Mouse (Mus musculus) MEL (cell line): Measurements from ENCODE around the gene Slco1a1.

ENCODE experiments used
- CTCF ChIP-seq, 3 experiments: IDR thresholded peaks in 2 of 3; conservative IDR thresholded peaks in 1 of 3; 2 replicates each; pipeline ENCODE4 v1.5.1; 2011 to 2012; ENCODE audit warnings: low read length in 3 of 3, low read depth in 2 of 3, mild to moderate bottlenecking in 2 of 3, improper control_type of control experiment in 1 of 3, inconsistent platforms in 1 of 3, mixed read lengths in 1 of 3, moderate library complexity in 1 of 3; ENCODE audit not compliant: control insufficient read depth in 1 of 3, insufficient read depth in 1 of 3, poor library complexity in 1 of 3, severe bottlenecking in 1 of 3
- E2F4 ChIP-seq: IDR thresholded peaks from 2 replicates; pipeline ENCODE4 v1.6.1; 2011; ENCODE audit warnings: low read depth, low read length, improper control_type of control experiment, borderline replicate concordance
- ELF1 ChIP-seq: IDR thresholded peaks from 2 replicates; pipeline ENCODE4 v1.6.1; 2014; ENCODE audit warnings: low read depth, mild to moderate bottlenecking, inconsistent platforms, low read length, improper control_type of control experiment, moderate library complexity
- EP300 ChIP-seq, 2 experiments: IDR thresholded peaks; 2 replicates each; pipeline ENCODE4 v1.6.1; 2011; ENCODE audit warnings: improper control_type of control experiment in 2 of 2, low read length in 2 of 2, low read depth in 1 of 2, mild to moderate bottlenecking in 1 of 2
- GABPA ChIP-seq: IDR thresholded peaks from 2 replicates; pipeline ENCODE4 v1.6.1; 2012; ENCODE audit warnings: low read depth, mild to moderate bottlenecking, inconsistent platforms, low read length, improper control_type of control experiment, moderate library complexity
- KAT2A ChIP-seq: conservative IDR thresholded peaks from 2 replicates; pipeline ENCODE4 v1.6.1; 2012; ENCODE audit warnings: low read depth, low read length, improper control_type of control experiment, inconsistent platforms
- MAX ChIP-seq: IDR thresholded peaks from 2 replicates; pipeline ENCODE4 v1.6.1; 2011; ENCODE audit warnings: low read length, improper control_type of control experiment
- MEF2A ChIP-seq: IDR thresholded peaks from 2 replicates; pipeline ENCODE4 v1.6.1; 2014; ENCODE audit warnings: low read depth, mild to moderate bottlenecking, inconsistent platforms, low read length, improper control_type of control experiment; ENCODE audit not compliant: poor library complexity, insufficient replicate concordance, severe bottlenecking; ENCODE audit errors: extremely low read depth
- MYC ChIP-seq: IDR thresholded peaks from 2 replicates; pipeline ENCODE4 v1.6.1; 2011; ENCODE audit warnings: low read depth, mild to moderate bottlenecking, low read length, improper control_type of control experiment, moderate library complexity
- POLR2A ChIP-seq, 2 experiments: IDR thresholded peaks; 2 replicates each; pipeline ENCODE4 v1.6.1; 2011 to 2012; ENCODE audit warnings: low read length in 2 of 2, mild to moderate bottlenecking in 2 of 2, control low read depth in 1 of 2, improper control_type of control experiment in 1 of 2, low read depth in 1 of 2, moderate library complexity in 1 of 2; ENCODE audit not compliant: control insufficient read depth in 1 of 2, insufficient read depth in 1 of 2, poor library complexity in 1 of 2
- RAD21 ChIP-seq: IDR thresholded peaks from 2 replicates; pipeline ENCODE4 v1.6.1; 2011; ENCODE audit warnings: mild to moderate bottlenecking, low read depth, low read length, improper control_type of control experiment
- UBTF ChIP-seq: IDR thresholded peaks from 2 replicates; pipeline ENCODE4 v1.6.1; 2012; ENCODE audit warnings: low read depth, mild to moderate bottlenecking, inconsistent platforms, low read length, improper control_type of control experiment, moderate library complexity, borderline replicate concordance; ENCODE audit not compliant: insufficient read depth
- USF2 ChIP-seq, 2 experiments: IDR thresholded peaks; 2 replicates each; pipeline ENCODE4 v1.6.1; 2011 to 2012; ENCODE audit warnings: improper control_type of control experiment in 2 of 2, low read length in 2 of 2, borderline replicate concordance in 1 of 2, inconsistent platforms in 1 of 2, low read depth in 1 of 2, mild to moderate bottlenecking in 1 of 2; ENCODE audit not compliant: insufficient read depth in 1 of 2
- ZC3H11A ChIP-seq: IDR thresholded peaks from 2 replicates; pipeline ENCODE4 v1.6.1; 2012; ENCODE audit warnings: low read depth, mild to moderate bottlenecking, inconsistent platforms, low read length, improper control_type of control experiment

GRCm38 (mm10) chr6:141888248-141888647 is 58.5 kb downstream of the Slco1a1 start:
- TF ChIP-seq KAT2A: no peak
- TF ChIP-seq EP300 (IDR thresholded peaks at IDR 0.05; ENCODE audit: low read depth in 1 of 2, low read length in 2 of 2): no peak
- no peak for TF ChIP-seq ELF1
- TF ChIP-seq ZC3H11A: no peak
- TF ChIP-seq CTCF (IDR thresholded peaks at IDR 0.05 in 2 of 3, conservative IDR thresholded peaks at IDR 0.05 in 1 of 3; ENCODE audit: control insufficient read depth in 1 of 3, insufficient read depth in 1 of 3, low read depth in 2 of 3, low read length in 3 of 3, poor library complexity in 1 of 3, severe bottlenecking in 1 of 3): peak; percentile 10 to 37 (median 24); a peak in 4 of 6 replicates
- TF ChIP-seq MAX: no peak
- no peak for TF ChIP-seq GABPA
- TF ChIP-seq UBTF: no peak
- TF ChIP-seq MEF2A: no peak
- TF ChIP-seq MYC: no peak
- TF ChIP-seq POLR2A (IDR thresholded peaks at IDR 0.05; ENCODE audit: control insufficient read depth in 1 of 2, insufficient read depth in 1 of 2, low read depth in 1 of 2, low read length in 2 of 2, poor library complexity in 1 of 2): no peak
- no peak; the same call in none of the 2 replicates for TF ChIP-seq RAD21
- no peak for TF ChIP-seq USF2 (IDR thresholded peaks at IDR 0.05; ENCODE audit: borderline replicate concordance in 1 of 2, insufficient read depth in 1 of 2, low read depth in 1 of 2, low read length in 2 of 2)
- no peak for TF ChIP-seq E2F4
